Mouse (Mus musculus) forebrain, postnatal 0 days (tissue): ENCODE measurements at regions not wholly inside any gene's neighbourhood (a gene's known extent, or its start where the extent isn't known, plus 50 kb on each side); places are given as distances from the start of the nearest gene placed in this dataset.

Source experiments
- ATAC-seq: fragments of 200-750 bp; cut with Nextera tagmentation; 2 replicates; pipeline ENCODE4 v1.8.0; 2017; ENCODE audit warnings: mild to moderate bottlenecking, moderate library complexity
- DNase-seq: peaks from one replicate; pipeline ENCODE4 v3.0.0-alpha.2; 2015
- H3K27ac ChIP-seq: fragments of 300-500 bp; sonication (generic); 2 replicates; pipeline ENCODE4 v1.5.1; 2014; ENCODE audit warnings: low read depth, mild to moderate bottlenecking, antibody characterized with exemption, low read length, moderate library complexity, mixed read lengths
- H3K27me3 ChIP-seq: fragments of 300-500 bp; sonication (generic); 2 replicates; pipeline ENCODE4 v1.6.1; 2014; ENCODE audit warnings: mild to moderate bottlenecking, low read length, mixed read lengths; ENCODE audit not compliant: insufficient read depth
- H3K36me3 ChIP-seq: fragments of 300-500 bp; sonication (generic); 2 replicates; pipeline ENCODE4 v1.6.1; 2014; ENCODE audit warnings: mild to moderate bottlenecking, moderate library complexity; ENCODE audit not compliant: insufficient read depth
- H3K4me1 ChIP-seq: fragments of 300-500 bp; sonication (generic); 2 replicates; pipeline ENCODE4 v1.6.1; 2014; ENCODE audit warnings: antibody characterized with exemption; ENCODE audit not compliant: insufficient read depth
- H3K4me2 ChIP-seq: fragments of 300-500 bp; sonication (generic); 2 replicates; pipeline ENCODE4 v1.6.1; 2014; ENCODE audit warnings: low read depth, mild to moderate bottlenecking, moderate library complexity
- H3K4me3 ChIP-seq: fragments of 300-500 bp; sonication (generic); 2 replicates; pipeline ENCODE4 v1.5.1; 2014; ENCODE audit warnings: low read depth, low read length, mixed read lengths
- H3K9ac ChIP-seq: fragments of 300-500 bp; sonication (generic); 2 replicates; pipeline ENCODE4 v1.6.1; 2014; ENCODE audit warnings: mild to moderate bottlenecking
- H3K9me3 ChIP-seq: fragments of 300-500 bp; sonication (generic); 2 replicates; pipeline ENCODE4 v1.6.1; 2016; ENCODE audit warnings: low read length
- CTCF ChIP-seq: sonication (generic); IDR thresholded peaks from 2 replicates; pipeline ENCODE4 v1.5.1; 2016; ENCODE audit warnings: antibody characterized with exemption, control low read depth, low read depth
- WGBS: fragments of 180-500 bp; shearing (Covaris S2); extraction: QIAGEN DNeasy Blood & Tissue Kit; methylation state at CpG from one replicate; pipeline ENCODE4 v1.1.7; 2014; 5-methylcytosine and 5-hydroxymethylcytosine counted together

- Histone ChIP-seq H3K4me3 (no peak overlapping the region), H3K4me2 (no peak overlapping the region), H3K27ac (no peak overlapping the region), H3K9ac (no peak overlapping the region), H3K27me3 (no peaks in the 10 kb centered on the region), H3K4me1 (no peaks in the 10 kb centered on the region), H3K9me3 (no peaks in the 10 kb centered on the region), H3K36me3 (no peaks in the 10 kb centered on the region)
- no peak for TF ChIP-seq CTCF
- DNase-seq, result no peak
- no peak; the same call in 1 of the 2 replicates for ATAC-seq
Measured at GRCm38 (mm10) chr9:11729732-11730131, 825.2 kb upstream of the Cntn5 start.

GRCm38 (mm10) chr9:11721811-11722210, 817.2 kb upstream of the Cntn5 start:
- H3K4me1 ChIP-seq, result no peaks in the 10 kb centered on the region
- H3K9me3 ChIP-seq, result no peaks in the 10 kb centered on the region
- H3K4me2 ChIP-seq, result no peak overlapping the region
- no peak for ATAC-seq
- no peak overlapping the region for H3K27ac ChIP-seq
- H3K36me3 ChIP-seq, result no peaks in the 10 kb centered on the region
- H3K4me3 ChIP-seq, result no peak overlapping the region
- no peak for TF ChIP-seq CTCF
- 93% methylated on average over 2 of the region's 2 CpGs for WGBS
- no peaks in the 10 kb centered on the region for H3K27me3 ChIP-seq
- no peak for DNase-seq
- no peak overlapping the region for H3K9ac ChIP-seq

GRCm38 (mm10) chr9:11704647-11705046, 800.1 kb upstream of the Cntn5 start:
- no peaks in the 10 kb centered on the region for H3K9me3 ChIP-seq
- no peak overlapping the region for H3K9ac ChIP-seq
- no peaks in the 10 kb centered on the region for H3K27me3 ChIP-seq
- ATAC-seq (no peak), DNase-seq (no peak)
- WGBS, result 92% methylated on average over 1 of the region's 1 CpGs
- no peak overlapping the region for H3K4me3 ChIP-seq
- H3K4me2 ChIP-seq, result no peak overlapping the region
- TF ChIP-seq CTCF, result no peak
- no peaks in the 10 kb centered on the region for H3K36me3 ChIP-seq
- no peaks in the 10 kb centered on the region for H3K4me1 ChIP-seq
- no peak overlapping the region for H3K27ac ChIP-seq

GRCm38 (mm10) chr9:11703150-11703549, 798.6 kb upstream of the Cntn5 start:
- H3K27ac ChIP-seq, result no peak overlapping the region
- H3K27me3 ChIP-seq, result no peaks in the 10 kb centered on the region
- H3K9ac ChIP-seq, result no peak overlapping the region
- WGBS, result 91% methylated on average over 3 of the region's 3 CpGs
- no peak overlapping the region for H3K4me2 ChIP-seq
- no peaks in the 10 kb centered on the region for H3K4me1 ChIP-seq
- H3K9me3 ChIP-seq, result no peaks in the 10 kb centered on the region
- DNase-seq (no peak), ATAC-seq (no peak)
- no peak for TF ChIP-seq CTCF
- H3K4me3 ChIP-seq, result no peak overlapping the region
- no peaks in the 10 kb centered on the region for H3K36me3 ChIP-seq

- Histone ChIP-seq H3K36me3 (no peaks in the 10 kb centered on the region), H3K27me3 (no peaks in the 10 kb centered on the region), H3K4me3 (no peak overlapping the region), H3K27ac (no peak overlapping the region), H3K4me2 (no peak overlapping the region), H3K4me1 (no peaks in the 10 kb centered on the region), H3K9me3 (no peaks in the 10 kb centered on the region), H3K9ac (no peak overlapping the region)
- no peak for TF ChIP-seq CTCF
- DNase-seq (no peak), ATAC-seq (no peak)
- 88% methylated on average over 1 of the region's 1 CpGs for WGBS
Measured at GRCm38 (mm10) chr9:11693505-11693904, 788.9 kb upstream of the Cntn5 start.

- no peak overlapping the region for H3K27ac ChIP-seq
- DNase-seq (no peak), ATAC-seq (no peak)
- H3K9ac ChIP-seq, result no peak overlapping the region
- H3K27me3 ChIP-seq, result no peaks in the 10 kb centered on the region
- 12% methylated on average over 2 of the region's 2 CpGs for WGBS
- no peak overlapping the region for H3K4me2 ChIP-seq
- H3K4me3 ChIP-seq, result no peak overlapping the region
- H3K4me1 ChIP-seq, result no peaks in the 10 kb centered on the region
- no peak for TF ChIP-seq CTCF
- H3K36me3 ChIP-seq, result no peaks in the 10 kb centered on the region
- no peaks in the 10 kb centered on the region for H3K9me3 ChIP-seq
Measured at GRCm38 (mm10) chr9:11687101-11687500, 782.5 kb upstream of the Cntn5 start.

GRCm38 (mm10) chr9:11671939-11672338, 767.4 kb upstream of the Cntn5 start:
- Histone ChIP-seq H3K9me3 (no peaks in the 10 kb centered on the region), H3K4me3 (no peak overlapping the region), H3K27ac (no peak overlapping the region), H3K27me3 (no peaks in the 10 kb centered on the region), H3K9ac (no peak overlapping the region), H3K36me3 (no peaks in the 10 kb centered on the region), H3K4me2 (no peak overlapping the region), H3K4me1 (no peaks in the 10 kb centered on the region)
- WGBS, result 81% methylated on average over 3 of the region's 3 CpGs
- ATAC-seq (no peak), DNase-seq (no peak)
- TF ChIP-seq CTCF, result no peak

- Histone ChIP-seq H3K27ac (no peak overlapping the region), H3K4me1 (no peaks in the 10 kb centered on the region), H3K36me3 (no peaks in the 10 kb centered on the region), H3K4me2 (no peak overlapping the region), H3K4me3 (no peak overlapping the region), H3K9me3 (no peaks in the 10 kb centered on the region), H3K27me3 (no peaks in the 10 kb centered on the region), H3K9ac (no peak overlapping the region)
- WGBS, result 0% methylated on average over 1 of the region's 1 CpGs
- DNase-seq (no peak), ATAC-seq (no peak)
- no peak for TF ChIP-seq CTCF
Measured at GRCm38 (mm10) chr9:11671243-11671642, 766.7 kb upstream of the Cntn5 start.
